Mouse (Mus musculus) 3134 (cell line): ENCODE data around the gene Traf1.

ENCODE experiments used
- DNase-seq: peaks from one replicate; pipeline ENCODE4 v3.0.0-alpha.2; 2011; ENCODE audit warnings: low spot score; ENCODE audit not compliant: insufficient read length; ENCODE audit errors: extremely low read depth

Gene Traf1

GRCm38 (mm10) chr2:34961481-34962036 lies at the start of gene Traf1:
TSS of gene Traf1 (minus strand) at chr2:34961772.
- no peak for DNase-seq

- no peak for DNase-seq
These were observed 37.4 kb upstream of the Traf1 start for GRCm38 (mm10) chr2:34998956-34999355.

GRCm38 (mm10) chr2:34996506-34996905 lies 34.9 kb upstream of the Traf1 start:
- DNase-seq, result no peak

- DNase-seq, result no peak
These were observed 32.3 kb upstream of the Traf1 start for GRCm38 (mm10) chr2:34993696-34994356.

- no peak for DNase-seq
These were observed 31.4 kb upstream of the Traf1 start for GRCm38 (mm10) chr2:34992729-34993695.

GRCm38 (mm10) chr2:34991966-34992365 lies 30.4 kb upstream of the Traf1 start:
- DNase-seq, result no peak

- no peak for DNase-seq
These were observed 28.2 kb upstream of the Traf1 start for GRCm38 (mm10) chr2:34989749-34990148.

- DNase-seq, result no peak
These were observed 26.0 kb upstream of the Traf1 start for GRCm38 (mm10) chr2:34987595-34987994.

GRCm38 (mm10) chr2:34984885-34985284 lies 23.3 kb upstream of the Traf1 start:
- DNase-seq, result no peak

- DNase-seq, result no peak
These were observed 21.5 kb upstream of the Traf1 start for GRCm38 (mm10) chr2:34982906-34983698.

- peak; percentile 16 for DNase-seq
These were observed 20.6 kb upstream of the Traf1 start for GRCm38 (mm10) chr2:34982096-34982724.

- DNase-seq, result no peak
These were observed 18.0 kb upstream of the Traf1 start for GRCm38 (mm10) chr2:34979459-34980011.

- DNase-seq, result no peak
These were observed 16.7 kb upstream of the Traf1 start for GRCm38 (mm10) chr2:34978226-34978625.

GRCm38 (mm10) chr2:34976945-34977658 lies 15.5 kb upstream of the Traf1 start:
- no peak for DNase-seq

GRCm38 (mm10) chr2:34976447-34976846 lies 14.9 kb upstream of the Traf1 start:
- DNase-seq, result no peak

GRCm38 (mm10) chr2:34973087-34973486 lies 11.5 kb upstream of the Traf1 start:
- no peak for DNase-seq

GRCm38 (mm10) chr2:34971080-34971888 lies 9.7 kb upstream of the Traf1 start:
- no peak for DNase-seq

GRCm38 (mm10) chr2:34970092-34970750 lies 8.6 kb upstream of the Traf1 start:
- peak; percentile 56 for DNase-seq
